Mouse (Mus musculus) bone marrow, adult 2 months (tissue): Measurements from ENCODE around the gene Cars2. TPM values are rescaled to one million over a fixed set of nuclear protein-coding genes. Genes with fewer than 3 reads are reported as not detected.

Experiments used
- H3K27ac ChIP-seq: fragments of 200-500 bp; 2 replicates; pipeline ENCODE4 v1.5.1; 2012; ENCODE audit warnings: low read depth, mild to moderate bottlenecking, control low read depth, inconsistent platforms, low read length; ENCODE audit not compliant: control insufficient read depth, poor library complexity, insufficient read depth
- H3K4me1 ChIP-seq: fragments of 200-500 bp; 2 replicates; pipeline ENCODE4 v1.6.1; 2011; ENCODE audit warnings: low read length; ENCODE audit not compliant: control insufficient read depth, insufficient read depth
- H3K4me3 ChIP-seq: fragments of 200-500 bp; replicated peaks from 2 replicates; pipeline ENCODE3; 2011; ENCODE audit warnings: mild to moderate bottlenecking, low read depth, low read length, control low read depth; ENCODE audit not compliant: control insufficient read depth
- CTCF ChIP-seq: fragments of 200-500 bp; IDR thresholded peaks from 2 replicates; pipeline ENCODE4 v1.5.1; 2011; ENCODE audit warnings: low read length, control low read depth; ENCODE audit not compliant: control insufficient read depth, insufficient read depth
- POLR2A ChIP-seq: fragments of 200-500 bp; IDR thresholded peaks from 2 replicates; pipeline ENCODE4 v1.6.1; 2011; ENCODE audit warnings: low read depth, mild to moderate bottlenecking, control low read depth, low read length, borderline replicate concordance; ENCODE audit not compliant: control insufficient read depth
- WGBS: fragments of 180-500 bp; shearing (Covaris S2); methylation state at CpG from one replicate; pipeline ENCODE4 v1.1.7; 2018; 5-methylcytosine and 5-hydroxymethylcytosine counted together
- polyA plus RNA-seq: library from polyadenylated mRNA; stranded (reverse); fragments of >200 nt; gene quantifications from 2 replicates; pipeline ENCODE4 v1.2.4, GENCODE M21; 2011; ENCODE audit warnings: low replicate concordance; ENCODE audit not compliant: missing spikeins, insufficient read depth, insufficient read length

Gene Cars2
- polyA plus RNA-seq, 1 experiment, result 32.7 TPM

- Histone ChIP-seq H3K4me1 (no peaks in the 10 kb centered on the region), H3K4me3 (no peak overlapping the region), H3K27ac (no peak overlapping the region)
- WGBS, result 89% methylated on average over 18 of the region's 18 CpGs
- TF ChIP-seq POLR2A (no peak), CTCF (no peak)
These were observed 20.3 kb downstream of the Cars2 start for GRCm38 (mm10) chr8:11530155-11530770.

- WGBS, result 66% methylated on average over 3 of the region's 3 CpGs
- Histone ChIP-seq H3K27ac (no peak overlapping the region), H3K4me1 (no peaks in the 10 kb centered on the region; the same call in 1 of the 2 replicates), H3K4me3 (no peak overlapping the region)
- TF ChIP-seq POLR2A (no peak), CTCF (no peak)
These were observed 27.3 kb downstream of the Cars2 start for GRCm38 (mm10) chr8:11523331-11523730.

- H3K4me3 ChIP-seq, result no peak overlapping the region
- WGBS, result 57% methylated on average over 11 of the region's 11 CpGs
These were observed 31.9 kb downstream of the Cars2 start for GRCm38 (mm10) chr8:11518676-11519075.

GRCm38 (mm10) chr8:11518056-11518396, 32.6 kb downstream of the Cars2 start:
- H3K27ac ChIP-seq, result no peak overlapping the region
- 51% methylated on average over 6 of the region's 6 CpGs for WGBS
- peaks cover 7% of the 10 kb centered on the region for H3K4me1 ChIP-seq
- TF ChIP-seq POLR2A (no peak), CTCF (no peak)
- H3K4me3 ChIP-seq, result no peak overlapping the region

More at GRCm38 (mm10) chr8:11518676-11519075, 31.9 kb downstream of the Cars2 start:
- Histone ChIP-seq H3K4me1 (peaks cover 7% of the 10 kb centered on the region), H3K27ac (no peak overlapping the region)
- no peak for TF ChIP-seq POLR2A
- TF ChIP-seq CTCF, result no peak

GRCm38 (mm10) chr8:11517366-11518055, 33.1 kb downstream of the Cars2 start:
- TF ChIP-seq POLR2A (no peak), CTCF (no peak)
- WGBS, result 54% methylated on average over 16 of the region's 16 CpGs
- Histone ChIP-seq H3K4me1 (peaks cover 7% of the 10 kb centered on the region), H3K4me3 (no peak overlapping the region), H3K27ac (no peak overlapping the region)

GRCm38 (mm10) chr8:11516292-11516691, 34.3 kb downstream of the Cars2 start:
- 91% methylated on average over 9 of the region's 9 CpGs for WGBS
- Histone ChIP-seq H3K4me3 (no peak overlapping the region), H3K4me1 (peaks cover 7% of the 10 kb centered on the region), H3K27ac (no peak overlapping the region)
- TF ChIP-seq POLR2A (no peak), CTCF (no peak)

GRCm38 (mm10) chr8:11513247-11513646, 37.3 kb downstream of the Cars2 start:
- no peak overlapping the region for H3K27ac ChIP-seq
- no peak for TF ChIP-seq CTCF
- H3K4me1 ChIP-seq, result peaks cover 7% of the 10 kb centered on the region
- no peak overlapping the region for H3K4me3 ChIP-seq
- WGBS, result 73% methylated on average over 5 of the region's 5 CpGs

GRCm38 (mm10) chr8:11512711-11513110, 37.9 kb downstream of the Cars2 start:
- TF ChIP-seq CTCF (no peak), POLR2A (no peak)
- no peak overlapping the region for H3K4me3 ChIP-seq
- no peak overlapping the region for H3K27ac ChIP-seq
- peaks cover 6% of the 10 kb centered on the region for H3K4me1 ChIP-seq
- WGBS, result 74% methylated on average over 9 of the region's 9 CpGs
